Mouse (Mus musculus): ENCODE measurements around the gene 4922502D21Rik.

The 4922502D21Rik gene

DNA sequence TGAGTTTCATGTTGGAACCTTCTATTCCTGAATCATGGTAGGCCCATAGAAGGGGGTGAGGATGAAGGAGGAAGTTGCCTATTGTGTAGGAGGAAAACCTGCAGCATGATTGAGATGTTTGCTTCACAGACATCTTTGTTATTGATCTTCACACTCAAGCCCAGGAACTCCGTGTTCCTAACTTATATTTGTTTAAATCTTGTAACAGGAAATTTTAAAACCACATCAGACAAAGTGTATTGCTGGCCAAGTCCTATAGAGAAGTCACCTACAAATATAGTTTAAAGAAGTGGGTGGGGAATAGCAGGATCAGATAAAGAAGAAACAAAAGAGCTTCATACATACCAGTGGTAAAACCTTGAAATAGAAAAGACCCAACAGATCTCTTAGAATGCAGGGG, 27.4 kb downstream of the 4922502D21Rik start:
- DNase-seq: no peak

DNA sequence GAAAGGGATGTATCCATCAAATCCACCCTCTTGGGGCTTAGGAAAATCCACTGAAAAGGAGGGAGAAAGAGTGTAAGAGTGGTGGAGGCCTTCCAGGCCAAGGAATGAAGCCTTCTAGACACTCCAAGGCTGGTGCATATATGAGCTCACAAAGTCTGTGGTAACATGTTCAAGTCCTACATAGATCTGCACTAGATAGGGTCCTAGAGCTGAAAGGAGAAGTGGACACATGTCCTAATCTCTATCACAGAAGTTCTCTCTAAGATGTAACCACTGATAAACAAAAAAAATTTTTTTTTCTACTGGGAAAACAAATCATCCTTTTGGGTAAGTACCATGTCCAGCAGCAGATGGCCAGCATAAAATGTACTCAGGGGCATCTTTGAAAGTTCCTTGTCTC, 42.9 kb downstream of the 4922502D21Rik start:
- no peak for DNase-seq

- DNase-seq: no peak
Measured at GRCm38 (mm10) chr6:129284384-129285104, 47.1 kb downstream of the 4922502D21Rik start.

GRCm38 (mm10) chr6:129283271-129283670, 48.3 kb downstream of the 4922502D21Rik start:
- no peak for DNase-seq

- DNase-seq: no peak
Measured at GRCm38 (mm10) chr6:129276483-129276882, 55.1 kb downstream of the 4922502D21Rik start.

DNA sequence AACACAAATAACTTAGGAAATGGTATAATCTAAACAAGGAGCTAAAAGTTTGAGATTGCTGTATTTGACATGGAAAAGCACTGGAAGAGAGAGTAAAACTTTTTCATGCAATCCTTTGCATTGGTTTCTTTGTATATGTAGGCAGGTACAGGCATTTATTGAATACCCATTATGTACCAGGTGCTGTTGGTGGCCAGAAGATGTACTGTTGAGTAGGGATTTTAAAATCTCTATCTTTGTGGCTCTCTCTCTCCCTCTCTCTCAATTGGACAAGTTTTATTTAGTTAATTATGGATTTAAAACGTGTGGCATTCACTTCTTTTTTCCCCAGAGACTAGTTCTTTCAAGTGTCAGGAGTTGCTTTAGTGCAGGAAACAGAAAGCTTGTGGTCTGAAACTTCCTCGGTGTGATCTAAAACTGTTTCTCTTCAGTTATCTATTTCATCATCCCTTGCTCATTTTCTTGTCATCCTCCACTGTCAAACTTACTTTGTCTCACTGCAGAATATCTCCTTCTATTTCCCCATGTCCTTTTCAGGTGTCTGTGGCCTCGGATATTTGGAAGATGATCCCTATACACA, 55.9 kb downstream of the 4922502D21Rik start:
- DNase-seq: no peak

DNA sequence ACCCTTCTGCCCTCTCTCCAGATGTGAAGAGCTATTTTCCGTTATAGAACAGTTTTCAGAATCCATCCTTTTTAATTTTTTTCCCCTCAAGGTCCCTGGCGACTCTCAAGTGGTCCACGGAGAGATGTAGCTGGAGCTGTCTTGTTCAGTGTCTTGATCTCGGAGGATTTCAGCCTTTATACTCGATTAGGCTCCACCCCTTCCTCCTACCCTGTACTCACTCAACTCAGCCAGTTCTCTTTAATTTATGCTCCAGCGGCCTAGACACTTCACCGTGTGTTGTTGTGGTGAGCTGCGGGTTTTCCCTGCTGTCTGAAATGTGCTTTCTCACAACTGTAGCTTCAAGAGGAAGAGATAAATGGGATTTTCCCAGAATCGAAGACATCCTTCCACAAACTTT, 56.4 kb downstream of the 4922502D21Rik start, which contains the start of gene Cd69:
Cd69 (minus strand) TSS at position 217 of the 400 bp plus-strand sequence.
- no peak for DNase-seq

- DNase-seq: no peak
Measured at GRCm38 (mm10) chr6:129274476-129274875, 57.1 kb downstream of the 4922502D21Rik start.

DNA sequence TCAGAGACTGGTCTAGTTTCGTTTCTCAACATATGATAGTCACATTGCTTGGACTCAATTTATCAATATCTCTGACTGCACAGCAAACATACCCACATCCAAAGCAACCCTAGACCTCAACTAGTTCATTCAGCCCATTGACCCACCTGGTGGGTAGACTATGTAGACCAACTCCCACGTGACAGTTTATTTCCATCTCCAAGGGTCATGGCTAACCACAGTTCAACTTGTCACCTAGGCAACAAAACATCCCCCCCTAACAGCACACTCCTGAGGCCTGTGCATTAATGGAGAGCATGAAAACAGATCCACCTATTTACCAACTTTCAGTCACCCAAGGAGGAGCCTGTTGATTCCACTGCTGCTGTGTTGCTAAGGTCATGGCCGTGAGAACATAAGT, 57.9 kb downstream of the 4922502D21Rik start:
- no peak for DNase-seq

Measured in cerebellum, adult 11-12 months (tissue).